Mouse (Mus musculus) spleen, postnatal 4 days (tissue): ENCODE measurements around the gene Gigyf1.

Experiments used
- DNase-seq, 2 experiments: peaks; one replicate each; pipeline ENCODE4 v3.0.0; 2022; ENCODE audit warnings: low spot score in 2 of 2

Gigyf1 gene

DNA sequence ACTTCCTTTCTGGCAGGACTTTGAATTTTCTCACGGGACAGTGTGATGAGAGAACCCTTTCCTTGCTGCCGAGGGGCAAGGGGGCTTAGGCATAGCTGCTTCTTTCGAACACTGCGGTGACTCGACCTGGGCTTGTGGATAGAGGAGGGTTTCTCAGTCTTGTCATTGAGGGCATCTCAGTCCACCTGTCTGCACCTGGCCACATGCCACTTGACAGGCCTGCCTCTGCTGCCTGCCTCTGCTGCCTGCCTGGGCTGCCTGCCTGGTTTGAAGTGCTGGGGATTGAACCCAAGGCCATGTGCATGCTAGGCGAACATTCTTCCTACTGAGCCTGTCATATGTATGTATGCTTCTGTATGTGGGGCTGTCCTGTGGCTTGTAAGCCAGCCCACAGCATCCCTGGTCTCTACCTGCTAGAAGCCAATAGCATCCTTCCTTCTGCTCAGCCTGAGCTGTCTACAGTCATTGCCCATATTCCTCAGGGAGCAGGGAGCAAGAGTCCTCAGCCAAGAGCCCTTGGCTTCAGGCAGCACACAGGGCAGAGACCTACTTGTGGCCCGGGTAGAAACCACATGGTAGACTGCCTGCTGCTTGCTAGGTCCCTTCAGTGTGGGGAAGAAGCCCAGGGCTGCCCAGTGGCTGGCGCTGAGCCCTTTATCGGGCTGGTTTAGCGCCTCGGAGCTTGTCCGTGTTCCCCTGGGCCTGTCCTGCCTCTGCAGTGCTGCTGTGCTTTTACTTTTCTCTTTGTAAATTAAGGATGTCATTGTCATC is 4.2 kb upstream of the Gigyf1 start:
- no peak for DNase-seq

DNA sequence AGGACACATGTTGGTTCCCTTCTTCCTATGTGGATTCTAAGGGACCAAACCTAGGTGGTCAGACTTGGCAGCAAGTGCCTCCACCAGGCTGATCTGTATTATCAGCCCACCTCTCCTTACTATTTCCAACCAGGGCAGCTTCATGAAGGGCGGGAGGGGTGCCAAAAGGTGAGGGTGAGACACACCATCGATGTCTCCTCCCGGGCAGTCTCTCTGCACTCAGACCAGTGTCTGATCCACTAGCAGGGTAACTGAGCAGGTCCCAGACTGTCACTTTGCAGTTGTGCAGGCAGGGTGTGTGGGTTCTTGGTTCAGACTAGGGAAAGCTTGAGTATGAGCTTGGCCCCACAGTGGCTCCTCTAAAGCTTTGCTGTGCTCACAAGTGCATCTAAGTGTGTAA is 3.5 kb upstream of the Gigyf1 start:
- no peak for DNase-seq

DNA sequence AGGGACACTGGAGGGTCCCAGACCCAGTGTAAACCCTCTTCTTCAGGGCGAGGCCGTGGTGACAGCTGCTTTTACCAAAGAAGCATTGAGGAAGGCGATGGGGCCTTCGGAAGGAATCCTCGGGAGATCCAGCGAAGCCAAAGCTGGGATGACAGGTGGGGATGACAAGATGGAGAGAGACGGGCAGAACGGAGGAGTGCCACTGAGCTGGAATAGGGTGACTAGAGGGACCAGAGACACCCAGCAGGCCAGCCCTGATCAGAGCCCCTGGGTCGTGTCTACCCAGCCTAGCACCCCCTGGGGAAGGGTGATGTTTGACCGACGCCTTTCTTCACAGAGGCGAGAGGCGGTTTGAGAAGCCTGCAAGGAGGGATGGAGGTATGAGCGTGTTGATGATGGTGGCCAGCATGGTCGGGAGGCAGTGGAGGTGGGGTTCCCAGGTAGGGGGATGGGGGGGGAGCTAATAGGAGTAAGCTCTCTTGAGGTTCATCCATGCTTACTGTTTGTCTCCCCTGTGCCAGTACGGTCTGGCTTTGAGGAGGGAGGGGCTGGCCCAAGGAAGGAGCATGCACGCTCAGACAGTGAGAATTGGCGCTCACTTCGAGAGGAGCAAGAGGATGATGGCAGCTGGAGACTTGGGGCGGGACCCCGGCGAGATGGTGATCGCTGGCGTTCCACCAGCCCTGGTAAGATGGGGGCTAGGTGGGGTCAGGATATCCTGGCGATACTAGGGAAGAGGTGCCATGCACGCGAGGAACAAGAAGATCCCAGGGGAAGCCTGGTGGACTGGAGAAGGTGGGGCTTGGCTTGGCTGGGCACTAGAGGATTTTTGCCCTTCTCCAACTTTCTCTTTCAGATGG is 1.6 kb downstream of the Gigyf1 start:
- no peak for DNase-seq

DNA sequence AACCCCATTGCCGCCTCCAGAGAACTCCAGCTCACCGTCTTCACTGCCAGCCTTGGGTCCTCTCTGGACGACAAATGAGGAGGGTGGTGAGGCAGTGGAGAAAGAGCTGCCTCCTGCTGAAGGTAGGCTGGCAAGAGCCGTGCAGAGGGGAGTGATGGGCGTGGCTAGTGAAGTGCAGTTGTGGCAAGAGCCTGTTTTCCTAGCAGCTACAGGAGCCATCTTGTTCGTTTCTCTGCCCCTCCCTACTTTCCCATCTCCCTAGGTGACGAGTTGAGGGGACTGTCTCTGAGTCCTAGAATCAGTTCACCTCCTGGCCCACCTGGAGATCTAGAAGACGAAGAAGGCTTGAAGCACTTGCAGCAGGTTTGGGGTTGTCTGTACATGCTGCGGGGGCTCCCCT is 3.5 kb downstream of the Gigyf1 start:
- DNase-seq: no peak

DNA sequence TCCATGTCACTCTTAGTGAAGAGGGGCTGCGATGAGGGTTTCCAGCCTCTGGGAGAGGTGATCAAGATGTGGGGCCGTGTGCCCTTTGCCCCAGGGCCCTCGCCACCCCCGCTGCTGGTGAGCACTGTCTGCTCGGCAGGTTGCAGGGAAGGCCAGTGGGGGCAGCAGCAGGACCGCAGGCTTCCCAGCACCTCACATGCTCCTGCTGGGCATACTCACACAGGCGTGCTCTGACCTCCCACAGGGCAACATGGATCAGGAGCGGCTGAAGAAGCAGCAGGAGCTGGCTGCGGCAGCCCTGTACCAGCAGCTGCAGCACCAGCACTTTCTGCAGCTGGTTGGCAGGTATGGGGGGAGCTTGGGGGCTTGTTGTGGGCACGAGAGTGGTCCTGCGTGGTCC is 4.4 kb downstream of the Gigyf1 start:
- DNase-seq: no peak

DNA sequence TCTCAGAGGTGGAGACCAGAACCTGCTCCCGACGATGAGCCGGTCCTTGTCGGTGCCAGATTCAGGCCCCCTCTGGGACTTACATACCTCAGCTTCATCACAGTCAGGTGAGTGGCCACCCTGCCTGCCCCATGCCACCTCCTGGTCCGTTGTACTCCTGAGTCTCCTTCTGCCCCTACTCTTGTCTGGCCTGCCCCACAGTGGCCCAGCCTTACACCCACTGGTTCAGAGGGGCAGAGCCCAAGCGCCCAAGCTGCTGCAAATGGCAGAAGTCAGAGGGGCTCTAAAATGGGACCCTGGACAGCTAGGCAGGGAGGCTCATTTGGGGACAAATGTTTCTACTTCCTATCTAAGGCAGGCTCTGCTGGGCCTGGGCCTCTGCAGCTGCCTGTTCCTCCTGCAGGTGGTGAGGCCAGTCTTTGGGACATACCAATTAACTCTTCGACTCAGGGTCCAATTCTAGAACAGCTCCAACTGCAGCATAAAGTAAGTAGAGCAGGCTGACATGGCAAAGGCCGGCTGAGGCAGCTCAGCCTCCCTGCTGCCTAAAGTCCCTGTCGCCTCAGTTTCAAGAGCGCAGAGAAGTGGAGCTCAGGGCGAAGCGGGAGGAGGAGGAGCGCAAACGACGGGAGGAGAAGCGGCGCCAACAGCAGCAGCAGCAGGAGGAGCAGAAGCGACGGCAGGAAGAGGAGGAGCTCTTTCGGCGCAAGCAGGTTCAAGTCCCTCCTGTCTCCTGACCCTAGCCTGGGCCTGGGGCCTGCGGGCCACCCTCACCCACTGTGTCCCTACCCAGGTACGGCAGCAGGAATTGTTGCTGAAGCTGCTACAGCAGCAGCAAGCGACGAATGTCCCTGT is 5.3 kb downstream of the Gigyf1 start:
- no peak for DNase-seq

DNA sequence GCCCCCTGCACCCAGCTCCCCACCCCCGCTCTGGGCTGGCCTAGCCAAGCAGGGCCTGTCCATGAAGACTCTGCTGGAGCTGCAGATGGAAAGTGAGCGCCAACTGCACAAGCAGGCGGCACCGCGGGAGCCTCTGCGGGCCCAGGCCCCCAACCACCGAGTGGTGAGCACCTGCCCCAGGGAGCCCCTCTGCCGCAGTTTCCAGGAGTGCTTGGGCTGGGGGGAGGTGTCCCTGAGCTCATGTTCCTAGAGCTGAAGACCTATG is 5.8 kb downstream of the Gigyf1 start:
- DNase-seq: no peak

DNA sequence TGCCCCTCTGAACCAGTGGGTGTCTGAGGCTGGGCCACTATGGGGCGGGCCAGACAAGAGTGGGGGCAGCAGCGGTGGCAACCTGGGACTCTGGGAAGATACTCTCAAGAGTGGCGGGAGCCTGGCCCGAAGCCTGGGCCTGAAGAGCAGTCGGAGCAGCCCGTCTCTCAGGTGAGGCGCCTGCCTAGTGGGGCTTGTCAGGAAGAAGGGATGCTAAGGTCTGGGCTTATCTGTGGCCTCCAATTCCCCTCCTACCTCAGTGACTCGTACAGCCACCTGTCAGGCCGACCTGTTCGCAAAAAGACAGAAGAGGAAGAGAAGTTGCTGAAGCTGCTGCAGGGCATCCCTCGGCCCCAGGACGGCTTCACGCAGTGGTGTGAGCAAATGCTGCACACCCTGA is 6.3 kb downstream of the Gigyf1 start:
- DNase-seq: no peak

DNA sequence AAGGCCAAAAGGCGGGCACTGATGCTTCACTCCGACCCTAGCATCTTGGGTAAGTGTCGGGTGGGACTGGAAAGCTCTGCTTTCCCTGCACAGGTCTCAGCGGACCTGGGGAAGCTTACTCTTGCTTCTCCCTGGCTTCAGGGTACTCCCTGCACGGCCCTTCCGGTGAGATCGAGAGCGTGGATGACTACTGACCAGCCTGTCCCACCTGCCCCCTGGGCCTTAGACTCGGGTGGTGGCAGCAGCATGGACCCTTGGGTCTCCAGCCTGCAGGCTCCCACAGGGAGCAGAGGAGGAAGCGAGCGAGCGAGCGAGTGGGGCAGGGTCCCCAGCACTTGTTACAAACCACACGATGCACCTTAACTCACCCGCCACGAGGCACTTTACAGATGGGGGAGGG is 7.2 kb downstream of the Gigyf1 start:
- DNase-seq: no peak

DNA sequence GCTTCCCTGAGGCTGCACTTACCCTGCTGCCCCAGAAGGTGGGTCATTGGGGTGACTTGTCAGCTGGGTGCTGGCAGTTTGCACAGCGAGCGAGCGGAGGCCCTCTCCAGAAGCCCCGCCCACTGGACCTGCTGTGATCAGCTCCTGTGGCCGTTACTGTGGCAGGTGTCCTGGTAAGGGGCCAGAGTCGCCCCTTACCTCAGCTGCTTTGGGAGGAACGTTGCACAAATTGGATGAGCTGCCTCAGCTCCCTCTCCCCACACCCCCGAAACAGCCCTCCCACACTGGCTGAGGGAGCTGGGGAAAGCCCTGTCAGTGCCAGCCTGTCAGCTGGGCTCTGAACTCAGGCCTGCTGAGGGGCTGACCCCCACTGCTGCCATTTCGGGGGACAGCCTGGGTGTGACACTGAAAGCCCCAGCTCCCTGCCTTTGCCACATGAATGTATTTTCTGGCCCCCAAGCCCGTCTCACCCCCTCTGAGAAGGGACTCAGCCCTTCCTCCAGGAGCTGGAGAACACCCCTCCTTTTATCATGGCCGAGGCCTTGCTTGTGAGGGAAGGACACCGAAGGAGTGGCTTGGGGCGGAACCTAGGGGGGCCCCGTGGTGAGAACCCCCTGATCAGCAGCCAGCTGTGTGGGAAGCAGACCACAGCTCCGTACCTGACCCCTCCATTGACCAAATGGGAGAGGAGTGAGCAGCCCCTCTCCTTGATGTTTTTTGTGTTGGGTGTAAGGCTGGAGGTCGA is 8.0 kb downstream of the Gigyf1 start:
- peak; percentile 58 to 79 for DNase-seq

DNA sequence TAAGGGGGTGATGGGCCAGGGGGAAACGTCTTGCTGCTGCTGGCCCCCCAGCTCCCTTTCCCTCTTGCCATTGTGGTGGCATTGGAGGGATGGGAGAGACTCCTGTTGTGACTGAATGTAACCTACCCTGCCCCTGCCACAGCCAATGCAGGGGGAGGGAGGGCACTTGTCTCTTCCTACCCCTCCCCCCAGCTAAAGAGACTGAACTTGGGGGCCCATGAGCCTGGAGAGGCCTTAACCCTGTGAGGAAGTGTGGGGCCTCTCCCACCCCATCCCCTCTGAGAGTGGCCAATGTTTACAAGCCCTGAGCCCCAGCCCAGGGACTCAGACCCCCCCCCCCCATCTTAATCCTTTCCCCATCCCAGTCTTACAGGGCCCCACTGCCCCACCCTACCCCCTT is 9.1 kb downstream of the Gigyf1 start:
- DNase-seq: no peak

DNA sequence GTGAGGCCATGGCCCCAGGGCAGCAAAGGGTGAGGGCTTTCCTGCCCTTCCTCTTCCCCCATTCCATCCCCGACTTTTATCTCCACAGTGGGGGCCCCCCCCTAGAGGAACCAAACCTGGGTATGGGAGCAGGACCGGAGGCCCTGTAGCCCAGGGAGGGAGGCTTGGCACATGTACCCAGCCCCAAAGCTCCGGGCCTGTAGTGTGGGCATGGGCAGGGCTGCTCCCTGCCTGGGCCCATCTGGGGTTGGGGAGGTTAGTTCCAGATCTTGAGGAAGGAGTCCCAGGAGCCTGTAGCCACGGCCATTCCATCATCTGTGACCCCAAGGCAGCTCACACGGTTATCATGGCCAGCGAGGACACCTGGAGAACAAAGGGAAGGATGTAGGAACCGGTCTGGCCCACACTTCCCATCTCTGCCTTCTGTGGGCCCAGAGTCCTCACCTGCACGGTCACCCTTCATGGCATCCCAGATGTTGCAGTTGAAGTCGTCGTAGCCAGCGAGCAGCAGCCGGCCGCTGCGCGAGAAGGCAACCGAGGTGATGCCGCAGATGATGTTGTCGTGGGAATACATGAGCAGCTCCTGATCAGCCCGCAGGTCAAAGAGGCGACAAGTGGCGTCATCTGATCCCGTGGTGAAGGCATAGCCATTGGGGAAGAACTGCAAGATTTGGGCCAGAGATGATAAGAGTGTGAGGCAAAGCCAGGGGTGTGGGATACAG is 10.1 kb downstream of the Gigyf1 start:
- DNase-seq: no peak

DNA sequence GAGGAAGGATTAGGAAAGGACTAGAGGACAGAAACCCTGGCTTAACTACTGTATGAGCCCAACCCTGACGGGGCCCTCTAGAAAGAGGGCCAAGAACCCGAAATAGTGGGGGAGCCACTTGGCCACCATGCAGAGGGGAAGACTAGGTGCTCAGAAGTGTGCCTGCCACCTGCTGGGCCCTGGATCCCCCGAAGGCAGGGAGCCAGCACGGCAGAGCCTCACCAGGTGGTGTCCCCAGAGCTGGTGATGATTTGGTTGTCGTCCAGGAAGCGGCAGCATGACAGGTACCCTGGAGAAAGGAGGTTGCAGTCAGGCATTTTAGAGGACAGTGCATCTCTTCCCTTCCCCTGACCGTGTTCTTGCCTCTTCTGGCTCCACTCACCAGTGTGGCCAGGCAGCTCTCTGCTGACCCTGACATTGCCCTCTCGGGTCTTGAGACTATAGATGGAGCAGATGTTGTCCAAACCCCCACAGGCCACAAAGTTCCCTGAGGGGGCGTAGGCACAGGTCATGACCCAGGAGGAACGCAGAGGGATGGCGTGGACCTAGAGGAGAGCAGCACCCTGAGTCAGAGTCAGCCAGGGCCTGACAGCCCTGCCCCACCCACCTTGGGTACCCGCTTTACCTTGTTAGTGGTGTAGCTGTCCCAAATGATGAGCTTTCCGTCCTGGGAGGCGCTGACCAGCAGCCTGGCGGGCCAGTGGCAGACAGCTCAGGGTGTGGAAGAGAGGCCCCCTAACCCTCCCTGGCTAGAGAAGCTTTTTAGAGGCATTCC is 11.1 kb downstream of the Gigyf1 start:
- no peak for DNase-seq

DNA sequence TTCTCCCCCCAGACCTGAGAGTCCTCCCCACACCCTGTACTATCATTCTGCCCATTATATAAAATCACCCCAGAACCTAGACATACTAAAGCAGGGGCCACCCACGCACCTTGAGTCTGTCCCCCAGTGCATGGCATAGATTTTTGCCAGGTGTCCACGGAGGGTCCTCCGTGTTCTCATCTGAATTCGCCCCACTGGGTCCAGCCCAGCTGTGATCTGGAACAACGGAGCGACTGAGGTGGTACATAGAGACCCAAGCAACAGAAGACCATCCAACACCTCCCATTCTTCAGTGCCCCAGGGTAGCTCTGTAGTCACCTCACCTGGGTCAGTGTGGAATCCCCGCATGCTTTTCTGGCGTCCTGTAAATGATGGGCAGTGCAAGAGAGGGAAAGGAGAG is 11.7 kb downstream of the Gigyf1 start:
- DNase-seq: no peak

DNA sequence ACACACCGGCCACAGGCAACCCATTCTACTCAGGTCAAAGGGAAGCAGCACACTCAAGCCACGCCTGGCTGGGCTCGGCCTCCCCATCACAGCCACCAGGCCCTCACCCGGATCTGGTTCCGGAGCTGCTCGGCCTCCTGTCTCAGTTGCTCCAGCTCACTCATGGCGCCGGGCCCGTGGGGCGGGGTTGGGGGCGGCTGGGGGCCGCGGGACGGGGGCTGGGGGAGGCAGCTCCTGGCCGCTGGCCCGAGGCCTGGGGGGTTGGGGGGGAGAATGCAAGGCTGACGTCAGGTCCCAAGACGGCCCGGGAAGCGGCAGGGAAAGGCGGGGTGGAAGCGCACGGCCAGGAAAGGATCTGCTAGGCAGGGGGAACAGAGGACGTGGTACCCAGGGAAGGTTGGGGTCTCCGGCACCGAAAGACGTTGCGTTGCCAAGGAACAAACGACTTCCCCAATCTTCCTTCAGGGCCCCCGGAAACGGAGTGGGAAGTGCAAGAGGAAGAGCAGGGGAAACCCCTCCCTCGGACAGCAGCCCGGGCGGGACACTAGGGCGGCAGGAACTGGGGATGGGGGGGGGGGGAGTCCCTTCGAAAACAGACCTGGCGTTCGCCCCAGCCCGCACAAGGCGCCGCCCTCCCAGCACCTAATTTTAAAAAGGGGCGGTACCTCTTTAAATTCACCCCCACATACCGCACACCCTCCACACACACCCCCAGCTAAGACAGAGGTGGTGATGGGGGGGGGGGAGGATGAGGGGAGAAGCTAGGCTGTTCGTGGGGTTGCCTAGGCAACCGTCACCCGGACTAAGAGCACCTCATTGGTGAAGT is 12.5 kb downstream of the Gigyf1 start:
- peak; percentile 62 to 74 for DNase-seq

DNA sequence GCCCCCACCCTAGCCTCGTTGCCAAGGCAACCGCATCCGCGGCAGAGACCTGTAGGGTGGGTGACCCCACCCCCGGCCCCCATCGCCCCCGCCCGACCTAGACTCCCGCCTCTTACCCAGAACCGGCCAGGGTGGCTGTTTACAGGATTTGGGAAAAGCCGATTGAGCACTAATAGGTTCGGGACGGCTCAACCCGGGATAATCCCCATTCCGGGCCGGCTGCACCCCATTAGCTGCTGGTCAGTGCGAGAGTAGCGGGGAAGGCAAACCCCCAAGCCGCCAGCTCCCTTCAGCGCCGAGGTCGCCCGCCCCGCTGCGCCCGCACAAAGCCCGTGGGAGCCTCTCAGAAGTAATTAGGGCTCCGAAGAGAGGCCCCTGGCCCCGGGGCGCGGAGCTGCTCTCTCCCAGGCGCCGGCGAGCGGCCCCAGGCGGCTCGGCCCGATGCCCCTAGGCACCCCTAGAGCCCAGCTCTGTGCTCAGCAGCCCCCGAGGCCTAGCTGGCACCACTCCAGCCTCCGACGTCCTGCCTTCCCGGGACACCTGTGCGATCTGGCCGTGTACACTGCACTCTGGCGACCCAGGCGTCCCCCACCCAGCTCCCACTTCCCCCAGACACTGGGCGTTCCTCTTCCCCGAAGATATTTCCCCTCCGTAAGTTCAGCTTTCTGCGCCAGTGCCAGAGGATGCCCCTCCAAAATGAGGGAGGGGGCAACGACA is 13.2 kb downstream of the Gigyf1 start:
- DNase-seq: peak; percentile 62 to 85

DNA sequence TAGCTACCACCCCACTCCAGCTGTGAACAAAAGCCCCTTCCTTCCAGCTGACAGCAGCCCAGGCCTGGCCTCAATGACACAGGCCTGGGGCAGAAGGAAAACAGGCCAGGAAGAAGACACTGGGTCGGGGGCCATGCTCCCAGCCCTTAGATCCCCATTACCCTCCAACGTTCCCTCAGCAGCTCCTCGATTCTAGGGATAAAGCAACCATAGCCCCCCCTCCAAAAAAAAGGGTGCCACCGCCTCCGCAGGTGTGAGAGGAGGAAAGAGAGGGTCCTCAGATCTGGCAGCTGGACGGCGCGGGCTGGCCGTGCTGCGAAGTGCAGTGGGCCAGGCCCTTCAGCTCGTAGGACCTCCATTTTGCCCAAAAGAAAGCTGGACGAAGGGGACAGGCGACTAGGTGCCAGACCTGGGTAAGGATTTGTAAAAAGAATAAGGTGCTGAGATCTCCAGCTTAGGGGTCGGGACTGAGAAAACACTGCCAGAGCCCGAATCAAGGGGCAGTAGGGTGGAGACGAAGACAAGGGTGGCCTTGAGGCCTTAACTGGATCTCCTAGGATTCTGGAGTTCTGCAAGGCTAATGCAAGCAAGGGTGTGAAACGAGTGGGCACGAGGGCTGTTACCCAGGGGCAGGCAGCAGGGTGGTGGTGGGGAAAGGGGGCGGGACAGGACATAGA is 13.9 kb downstream of the Gigyf1 start:
- peak in 1 of 2 experiments; percentile 77 for DNase-seq

DNA sequence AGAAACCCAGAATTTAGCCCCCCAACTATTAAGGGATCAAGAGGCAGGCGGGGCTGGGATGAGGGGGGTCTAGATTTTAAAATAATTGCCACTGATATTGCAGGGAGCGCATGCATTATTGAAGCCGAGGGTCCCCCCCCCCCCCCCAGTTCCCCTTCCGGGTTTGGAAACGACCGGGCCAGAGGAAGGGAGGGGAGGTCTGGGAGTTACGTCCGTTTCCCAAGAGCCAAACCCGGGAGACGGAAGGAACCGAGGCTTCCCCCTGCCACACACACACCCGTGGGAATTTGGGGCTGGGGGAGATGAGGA is 14.4 kb downstream of the Gigyf1 start:
- no peak for DNase-seq
